Mouse (Mus musculus) heart, adult 9 months (tissue): Measurements from ENCODE around the gene Rbm19.

Experiments used
- DNase-seq, 2 experiments: peaks; one replicate each; pipeline ENCODE4 v3.0.0; 2022; ENCODE audit warnings: low spot score in 2 of 2

Gene Rbm19

DNA sequence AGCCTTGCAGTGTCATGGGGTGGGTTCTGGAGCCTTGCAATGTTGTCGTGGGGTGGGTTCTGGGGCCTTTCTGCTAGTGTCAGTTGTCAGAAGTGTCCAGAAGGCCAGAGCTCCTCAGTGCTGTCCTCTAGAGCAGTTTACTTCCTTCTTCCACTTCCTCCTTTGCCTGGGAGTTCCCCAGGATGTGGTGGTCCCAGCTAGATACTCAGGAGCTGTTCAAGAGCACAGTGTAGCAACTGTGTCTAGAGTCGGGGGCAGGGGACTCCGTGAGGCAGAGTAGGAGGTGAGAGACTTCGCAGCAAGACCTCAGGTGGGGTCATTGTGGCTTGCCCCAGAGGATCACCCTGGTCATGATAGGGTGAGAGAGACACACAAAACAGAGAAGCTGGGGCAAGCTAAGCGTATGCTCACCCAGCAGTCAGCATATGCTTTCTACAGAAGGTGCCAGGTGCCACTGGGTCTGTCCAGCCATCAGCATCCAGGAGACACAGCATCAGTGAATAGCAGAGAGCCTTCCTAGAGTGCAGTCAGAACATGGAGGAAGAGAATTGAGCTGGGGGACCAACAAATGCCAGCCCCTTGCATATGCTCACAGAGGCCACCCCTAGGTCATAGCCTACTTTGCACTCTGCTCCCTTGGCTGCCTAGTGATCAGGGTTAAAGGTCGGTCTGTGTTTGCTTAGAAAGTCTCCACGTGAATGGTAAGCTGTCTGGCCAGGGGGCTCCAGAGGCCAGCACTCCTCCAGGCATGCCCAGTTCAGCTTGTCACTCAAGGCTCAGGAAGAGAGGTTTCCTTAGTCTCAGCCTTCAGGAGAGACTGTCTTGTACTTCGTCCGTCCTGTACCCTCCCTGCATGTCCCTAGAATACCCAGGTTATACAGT lies 49.0 kb downstream of the Rbm19 start:
- DNase-seq, result peak in 1 of 2 experiments; percentile 36

DNA sequence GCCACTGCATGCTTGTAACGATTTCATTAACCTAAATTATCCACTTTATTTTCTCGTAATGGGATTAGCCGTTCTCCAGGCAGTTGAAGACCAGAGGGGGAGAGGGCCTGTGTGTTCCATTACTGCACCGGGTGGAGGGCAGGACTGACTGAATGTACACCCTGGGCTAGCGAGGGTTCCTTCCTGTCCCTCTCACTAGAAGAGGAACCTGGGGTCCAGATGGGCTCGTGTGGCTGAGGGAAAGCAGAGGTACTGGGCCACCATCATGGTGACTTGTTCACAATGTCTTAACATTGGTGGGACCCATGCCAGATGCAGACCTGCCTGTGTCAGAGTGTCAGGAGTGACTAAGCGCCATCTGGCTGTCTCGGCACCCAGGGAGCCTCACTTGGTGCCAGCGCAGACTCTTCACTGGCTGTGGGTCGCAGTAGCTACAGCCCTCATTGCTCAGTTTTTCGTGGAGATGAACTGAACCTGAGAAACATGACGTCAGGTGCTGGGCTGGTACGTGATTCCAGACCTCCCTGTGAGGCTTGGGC lies 51.6 kb downstream of the Rbm19 start:
- DNase-seq, result no peak

GRCm38 (mm10) chr5:120171865-120172728 lies 55.8 kb downstream of the Rbm19 start:
- no peak for DNase-seq

GRCm38 (mm10) chr5:120172729-120173101 lies 56.5 kb downstream of the Rbm19 start:
- DNase-seq, result no peak

GRCm38 (mm10) chr5:120174317-120174716 lies 58.1 kb downstream of the Rbm19 start:
- peak in 1 of 2 experiments; percentile 14 for DNase-seq

DNA sequence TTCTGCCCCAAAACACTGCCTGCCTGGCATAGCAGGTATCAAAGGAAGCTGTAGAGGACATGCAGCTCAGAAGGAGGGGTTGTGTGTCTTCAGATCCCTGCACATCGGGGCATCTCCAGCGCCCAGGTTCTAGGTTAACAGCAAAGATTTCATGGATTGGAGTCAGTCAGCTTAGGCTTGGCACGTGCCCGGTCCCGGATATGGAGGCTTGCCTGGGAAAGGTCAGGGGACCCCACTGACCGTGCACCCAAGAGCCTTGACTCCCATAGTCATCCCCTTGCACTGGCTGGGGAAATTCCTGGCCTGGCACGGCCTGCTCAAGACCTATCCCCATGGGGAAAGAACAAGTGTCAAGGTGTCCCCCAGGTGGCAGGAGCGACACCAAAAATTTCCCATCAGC lies 59.0 kb downstream of the Rbm19 start:
- no peak for DNase-seq

GRCm38 (mm10) chr5:120176246-120177065 lies 60.2 kb downstream of the Rbm19 start:
- DNase-seq, result peak; percentile 60 to 70

DNA sequence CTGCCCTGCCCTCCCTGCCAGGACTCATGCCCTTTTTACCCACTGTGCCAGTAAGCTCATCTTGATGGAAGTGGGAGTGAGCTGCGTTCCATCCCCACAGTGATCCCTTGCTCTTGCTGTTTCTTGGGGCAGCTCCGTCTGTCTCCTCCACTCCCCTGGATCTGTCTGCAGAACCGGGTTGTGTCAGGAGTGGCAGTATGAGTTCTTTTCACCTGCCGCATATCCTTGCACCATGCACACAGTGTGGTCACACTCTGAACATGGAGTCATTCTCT lies 60.7 kb downstream of the Rbm19 start:
- DNase-seq, result no peak

GRCm38 (mm10) chr5:120180102-120180501 lies 63.8 kb downstream of the Rbm19 start:
- no peak for DNase-seq

GRCm38 (mm10) chr5:120181384-120181783 lies 65.1 kb downstream of the Rbm19 start:
- peak; percentile 67 to 72 for DNase-seq

GRCm38 (mm10) chr5:120183321-120183720 lies 67.1 kb downstream of the Rbm19 start:
- DNase-seq, result no peak

DNA sequence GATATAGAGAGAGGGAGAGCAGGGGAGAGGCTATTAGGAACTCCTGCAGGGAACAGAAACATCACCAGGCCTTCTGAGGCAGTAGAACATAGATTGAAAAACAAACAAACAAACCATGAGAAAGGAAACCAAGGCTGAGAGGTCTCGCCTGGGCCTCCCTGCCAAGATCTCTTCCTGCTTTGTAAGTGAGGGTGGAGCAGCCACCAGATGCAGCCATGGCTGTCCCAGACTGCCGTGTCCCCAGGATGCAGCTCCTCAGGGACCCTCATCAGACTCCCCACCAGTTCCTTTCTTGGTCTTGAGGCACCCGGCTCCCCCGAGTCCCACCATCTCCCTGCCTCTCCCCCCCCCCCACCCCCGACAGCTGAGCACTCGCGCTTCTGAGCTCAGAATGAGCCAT lies 67.5 kb downstream of the Rbm19 start:
- peak in 1 of 2 experiments; percentile 17 for DNase-seq

DNA sequence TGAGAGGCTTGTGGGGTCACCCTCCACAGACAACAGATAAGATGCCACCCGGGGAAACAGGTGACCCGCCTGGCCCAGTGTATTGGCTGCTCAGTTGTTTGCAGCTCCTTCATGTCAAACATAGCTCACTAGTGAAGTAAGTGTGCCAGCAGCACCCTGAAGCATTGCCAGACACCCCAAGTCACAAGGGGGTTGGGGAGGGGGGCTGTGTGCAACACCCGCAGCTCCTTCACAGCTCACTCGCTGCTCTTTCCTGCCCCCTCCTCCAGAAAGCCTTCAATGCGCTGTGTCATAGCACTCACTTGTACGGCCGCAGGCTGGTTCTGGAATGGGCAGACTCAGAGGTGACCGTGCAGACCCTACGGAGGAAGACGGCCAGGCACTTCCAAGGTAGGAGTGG lies 69.7 kb downstream of the Rbm19 start:
- DNase-seq, result peak in 1 of 2 experiments; percentile 9

GRCm38 (mm10) chr5:120188541-120188940 lies 72.3 kb downstream of the Rbm19 start:
- peak in 1 of 2 experiments; percentile 7 for DNase-seq

- no peak for DNase-seq
Measured at GRCm38 (mm10) chr5:120190001-120190582, 73.8 kb downstream of the Rbm19 start.

DNA sequence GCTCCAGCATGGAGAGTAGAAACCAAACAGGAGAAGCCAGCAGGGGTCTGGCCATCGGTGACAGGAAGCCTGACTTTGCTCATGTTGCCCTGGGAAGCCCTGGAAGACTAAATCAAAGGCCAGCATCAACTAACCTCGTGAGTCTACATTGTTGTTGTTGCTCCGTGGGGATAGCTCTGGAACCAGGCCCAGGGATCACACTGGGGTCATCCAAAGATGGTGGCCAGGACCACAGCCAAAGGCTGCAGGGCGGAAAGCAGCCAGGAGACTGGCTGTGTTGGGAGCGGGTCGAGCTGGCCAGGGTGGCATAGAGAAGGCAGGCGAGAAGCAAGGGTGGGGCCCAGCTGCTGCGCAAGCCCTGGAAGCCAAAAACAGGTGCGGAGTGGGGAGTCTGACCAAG lies 75.4 kb downstream of the Rbm19 start:
- DNase-seq, result no peak

- DNase-seq, result no peak
Measured at GRCm38 (mm10) chr5:120194309-120194941, 78.2 kb downstream of the Rbm19 start.

GRCm38 (mm10) chr5:120194948-120195347 lies 78.7 kb downstream of the Rbm19 start:
- no peak for DNase-seq

GRCm38 (mm10) chr5:120196879-120197278 lies 80.6 kb downstream of the Rbm19 start:
- DNase-seq, result no peak

- no peak for DNase-seq
Measured at GRCm38 (mm10) chr5:120197813-120198387, 81.6 kb downstream of the Rbm19 start.
